Comparison of ENCODE assay signal across 8 mouse cellular contexts in genomic region chr3:68676831-68677303, GRCm38 (mm10). TPM values are rescaled to one million over a fixed set of nuclear protein-coding genes. Genes with fewer than 3 reads are reported as not detected.
A peak's percentile ranks its signal among the peaks of the same experiment; 100 is the strongest.
DNase-seq lines count a peak whose midpoint lies in the region; ATAC-seq and TF ChIP-seq lines count a peak whose summit lies in the region.

No protein-coding gene starts in this region.

- peak; percentile 83 for ATAC-seq in embryonic facial prominence, embryonic 15.5 days (ENCODE audit: insufficient number of reproducible peaks, low FRiP score, low TSS enrichment, low read depth)
- ATAC-seq in megakaryocyte progenitor cell, adult 5-6 weeks (replicated peaks; ENCODE audit: poor library complexity): peak; percentile 94
- peak; percentile 86 for ATAC-seq in stomach, embryonic 15.5 days (ENCODE audit: insufficient read depth, low FRiP score, low read depth)
- ATAC-seq in midbrain, embryonic 14.5 days (ENCODE audit: low FRiP score, low TSS enrichment): no peak

- dilution Hi-C loops in CH12.LX (cut with MboI; ENCODE audit: extremely low pct_ligation_motif_present, extremely low pct_unique_long_range_greater_than_20kb, low sequenced_read_pairs): no loop called here

- peak; percentile 53 for TF ChIP-seq POLR2A in CH12.LX (IDR thresholded peaks at IDR 0.05; ENCODE audit: low read depth, low read length)

- H3K4me3 ChIP-seq in CH12.LX (replicated peaks in 1 of 3; ENCODE audit: low read depth in 2 of 3, low read length in 2 of 3, poor library complexity in 1 of 3): peak overlapping the region; percentile 5 to 39 (median 21)
- peak overlapping the region; percentile 21 for H3K4me3 ChIP-seq in embryonic facial prominence, embryonic 15.5 days (replicated peaks)
- peak overlapping the region; percentile 26 for H3K4me3 ChIP-seq in stomach, embryonic 15.5 days (replicated peaks)
- H3K4me3 ChIP-seq in midbrain, embryonic 14.5 days (replicated peaks; ENCODE audit: low read depth, low read length): no peak overlapping the region

- TF ChIP-seq CTCF in CH12.LX (conservative IDR thresholded peaks at IDR 0.05 in 1 of 2, IDR thresholded peaks at IDR 0.05 in 1 of 2; ENCODE audit: low read depth in 2 of 2, low read length in 2 of 2): no peak

- H3K79me2 ChIP-seq in CH12.LX (replicated peaks; ENCODE audit: control insufficient read depth, extremely low read depth, insufficient read depth, poor library complexity, severe bottlenecking): no peaks in the 10 kb centered on the region

- 30% methylated on average over 17 of the region's 17 CpGs for WGBS in embryonic facial prominence, embryonic 15.5 days
- 12% methylated on average over 17 of the region's 17 CpGs for WGBS in stomach, embryonic 15.5 days
- WGBS in midbrain, embryonic 14.5 days: 61% methylated on average over 17 of the region's 17 CpGs

- H3K27ac ChIP-seq in CH12.LX (ENCODE audit: insufficient read depth, low read depth): peak overlapping the region; percentile 66
- peak overlapping the region; percentile 34; the same call in 1 of the 2 replicates for H3K27ac ChIP-seq in embryonic facial prominence, embryonic 15.5 days (replicated peaks)
- no peak overlapping the region for H3K27ac ChIP-seq in stomach, embryonic 15.5 days
- no peak overlapping the region for H3K27ac ChIP-seq in midbrain, embryonic 14.5 days (replicated peaks; ENCODE audit: low read depth, low read length)

- DNase-seq in A20 (ENCODE audit: low read depth, low spot score) (peak; percentile 84), CH12.LX (ENCODE audit: extremely low read depth) (peak; percentile 71)
- DNase-seq in heart, postnatal 10 days: peak; percentile 58 to 59
- DNase-seq in left cerebral cortex, postnatal 14 days (ENCODE audit: low spot score in 2 of 2): peak; percentile 76 to 89
- no peak for DNase-seq in midbrain, embryonic 14.5 days

- peaks cover 0 to 19% of the 10 kb centered on the region in 2 experiments; a peak in 2 of 4 replicates for H3K4me1 ChIP-seq in CH12.LX (ENCODE audit: control insufficient read depth in 1 of 2, insufficient read depth in 2 of 2)
- 0 out of 2 replicates have a peak, but pooled peaks cover 8% of the 10 kb centered on the region for H3K4me1 ChIP-seq in embryonic facial prominence, embryonic 15.5 days
- H3K4me1 ChIP-seq in stomach, embryonic 15.5 days: 0 out of 2 replicates have a peak, but pooled peaks cover 5% of the 10 kb centered on the region
- no peaks in the 10 kb centered on the region for H3K4me1 ChIP-seq in midbrain, embryonic 14.5 days (ENCODE audit: control insufficient read depth, insufficient read depth, low read length)

- in situ Hi-C loops in CH12.LX (cut with MboI; ENCODE audit: low pct_ligation_motif_present, low pct_unique_long_range_greater_than_20kb, low sequenced_read_pairs): no loop called here

- no peaks in the 10 kb centered on the region for H3K9me3 ChIP-seq in CH12.LX (replicated peaks; ENCODE audit: low read length)
- no peaks in the 10 kb centered on the region for H3K9me3 ChIP-seq in embryonic facial prominence, embryonic 15.5 days (replicated peaks)
- no peaks in the 10 kb centered on the region for H3K9me3 ChIP-seq in stomach, embryonic 15.5 days
- H3K9me3 ChIP-seq in midbrain, embryonic 14.5 days (ENCODE audit: control insufficient read depth, low read length): no peaks in the 10 kb centered on the region

- intact Hi-C loops in heart, postnatal 10 days (cut with DNase I): no loop called here
- intact Hi-C loops in left cerebral cortex, postnatal 14 days (cut with DNase I): no loop called here

- peak; percentile 69 for TF ChIP-seq EP300 in CH12.LX (IDR thresholded peaks at IDR 0.05; ENCODE audit: low read length)

- TF ChIP-seq RAD21 in CH12.LX (IDR thresholded peaks at IDR 0.05; ENCODE audit: low read depth, low read length): no peak

- peak overlapping the region; percentile 96 for H3K4me2 ChIP-seq in CH12.LX (ENCODE audit: insufficient read depth, low read depth, poor library complexity, severe bottlenecking)
- H3K4me2 ChIP-seq in embryonic facial prominence, embryonic 15.5 days (replicated peaks): peak overlapping the region; percentile 46
- peak overlapping the region; percentile 51 for H3K4me2 ChIP-seq in stomach, embryonic 15.5 days
- H3K4me2 ChIP-seq in midbrain, embryonic 14.5 days (ENCODE audit: low read length): no peak overlapping the region

- no peaks in the 10 kb centered on the region for H3K36me3 ChIP-seq in CH12.LX (replicated peaks in 1 of 2; ENCODE audit: control insufficient read depth in 1 of 2, insufficient read depth in 1 of 2, low read length in 1 of 2)
- H3K36me3 ChIP-seq in embryonic facial prominence, embryonic 15.5 days: no peaks in the 10 kb centered on the region
- no peaks in the 10 kb centered on the region for H3K36me3 ChIP-seq in stomach, embryonic 15.5 days
- H3K36me3 ChIP-seq in midbrain, embryonic 14.5 days (ENCODE audit: control insufficient read depth, insufficient read depth, low read length): no peaks in the 10 kb centered on the region

- H3K9ac ChIP-seq in CH12.LX (ENCODE audit: insufficient read depth, low read depth): peak overlapping the region; percentile 54
- H3K9ac ChIP-seq in embryonic facial prominence, embryonic 15.5 days: no peak overlapping the region
- H3K9ac ChIP-seq in stomach, embryonic 15.5 days: no peak overlapping the region
- H3K9ac ChIP-seq in midbrain, embryonic 14.5 days (replicated peaks; ENCODE audit: low read length): no peak overlapping the region

- no peaks in the 10 kb centered on the region for H3K27me3 ChIP-seq in CH12.LX (replicated peaks)
- H3K27me3 ChIP-seq in embryonic facial prominence, embryonic 15.5 days: no peaks in the 10 kb centered on the region
- no peaks in the 10 kb centered on the region for H3K27me3 ChIP-seq in stomach, embryonic 15.5 days (replicated peaks)
- no peaks in the 10 kb centered on the region for H3K27me3 ChIP-seq in midbrain, embryonic 14.5 days (ENCODE audit: control insufficient read depth, insufficient read depth, low read length)

TF ChIP-seq in CH12.LX, 34 proteins besides CTCF, POLR2A, EP300 and RAD21 (continues in another document):
- TF ChIP-seq MEF2A (IDR thresholded peaks at IDR 0.05; ENCODE audit: borderline replicate concordance, low read depth, low read length) (peak; percentile 20; the same call in 1 of the 2 replicates), USF2 (conservative IDR thresholded peaks at IDR 0.05; ENCODE audit: low read depth, low read length) (no peak), E2F4 (IDR thresholded peaks at IDR 0.05; ENCODE audit: insufficient replicate concordance, low read depth, low read length) (no peak), GABPA (IDR thresholded peaks at IDR 0.05; ENCODE audit: insufficient replicate concordance, low read depth, low read length) (no peak), PAX5 (IDR thresholded peaks at IDR 0.05; ENCODE audit: low read length) (no peak), ZKSCAN1 (IDR thresholded peaks at IDR 0.05; ENCODE audit: borderline replicate concordance, low read depth, low read length) (no peak), NRF1 (IDR thresholded peaks at IDR 0.05; ENCODE audit: low read depth, low read length) (no peak), MYC (IDR thresholded peaks at IDR 0.05; ENCODE audit: low read depth, low read length) (0 out of 2 replicates have a peak, but pooled peaks have one; percentile 46), MAFK (IDR thresholded peaks at IDR 0.05; ENCODE audit: insufficient replicate concordance, low read length) (no peak), IRF4 (IDR thresholded peaks at IDR 0.05; ENCODE audit: low read depth, low read length) (0 out of 2 replicates have a peak, but pooled peaks have one; percentile 7), USF1 (IDR thresholded peaks at IDR 0.05; ENCODE audit: low read depth, low read length) (no peak), POLR2AphosphoS2 (IDR thresholded peaks at IDR 0.05; ENCODE audit: low read depth, low read length) (no peak), ZC3H11A (IDR thresholded peaks at IDR 0.05; ENCODE audit: low read depth, low read length) (no peak), HCFC1 (IDR thresholded peaks at IDR 0.05; ENCODE audit: low read depth, low read length) (no peak; the same call in 1 of the 2 replicates), TBP (conservative IDR thresholded peaks at IDR 0.05; ENCODE audit: low read depth, low read length) (no peak), ETS1 (conservative IDR thresholded peaks at IDR 0.05; ENCODE audit: low read depth, low read length) (peak; percentile 24), ZMIZ1 (IDR thresholded peaks at IDR 0.05; ENCODE audit: low read depth, low read length) (no peak), KAT2A (IDR thresholded peaks at IDR 0.05; ENCODE audit: insufficient replicate concordance, low read length) (no peak), ELF1 (IDR thresholded peaks at IDR 0.05; ENCODE audit: low read depth, low read length) (peak; percentile 50; the same call in 1 of the 2 replicates), NELFE (IDR thresholded peaks at IDR 0.05; ENCODE audit: low read depth, low read length) (no peak), ZNF384 (IDR thresholded peaks at IDR 0.05; ENCODE audit: low read depth, low read length) (no peak), MXI1 (IDR thresholded peaks at IDR 0.05; ENCODE audit: low read depth, low read length) (peak; percentile 66), MAX (IDR thresholded peaks at IDR 0.05; ENCODE audit: low read length) (peak; percentile 45; the same call in 1 of the 2 replicates), MAZ (IDR thresholded peaks at IDR 0.05; ENCODE audit: low read depth, low read length) (peak; percentile 63; the same call in 1 of the 2 replicates), TCF12 (IDR thresholded peaks at IDR 0.05; ENCODE audit: low read depth, low read length) (peak; percentile 77; the same call in 1 of the 2 replicates), RCOR1 (conservative IDR thresholded peaks at IDR 0.05; ENCODE audit: low read depth, low read length) (no peak), CHD2 (IDR thresholded peaks at IDR 0.05; ENCODE audit: low read length) (peak; percentile 48; the same call in 1 of the 2 replicates), CHD1 (IDR thresholded peaks at IDR 0.05; ENCODE audit: low read depth, low read length) (no peak), SIN3A (IDR thresholded peaks at IDR 0.05; ENCODE audit: low read length) (peak; percentile 86)

RNA-seq across cellular contexts. Expression of gene Il12a, which starts 13.6 kb away (rescaled TPM):
- total RNA-seq in CH12.LX (2012; rRNA removed) (7.9 and 11.2 TPM in 2 replicates), CH12.LX (2014; rRNA removed) (12.3 and 13.7 TPM in 2 replicates)
- 3.8 and 5.0 TPM in 2 replicates for polyA plus RNA-seq in CH12.LX (2012; ENCODE audit: insufficient read length, low read depth)
- 0.77 and 1.00 TPM in 2 replicates for polyA plus RNA-seq in embryonic facial prominence, embryonic 15.5 days (2015; fragmentation: Nextera tagmentation; extraction: Ambion mirVana)
- total RNA-seq in heart, postnatal 10 days (2021): under 1 TPM in 1 of 2 experiments, not detected in 1; 0.20 TPM
- 1 to 10 TPM; 2.3 to 2.5 TPM for total RNA-seq in left cerebral cortex, postnatal 14 days (2021)
- total RNA-seq in megakaryocyte progenitor cell, adult 5-6 weeks (2015): 41.2 and 51.4 TPM in 2 replicates
- total RNA-seq in megakaryocyte progenitor cell, adult 5-6 weeks (2017): 30.2 and 46.1 TPM in 2 replicates
- 0.14 and 0.28 TPM in 2 replicates for polyA plus RNA-seq in stomach, embryonic 15.5 days (2015; fragmentation: Nextera tagmentation; extraction: Ambion mirVana)
- not detected in 2 replicates for polyA plus RNA-seq in midbrain, embryonic 14.5 days (2014; fragmentation: Nextera tagmentation; extraction: Ambion mirVana)

Comparison
In these comparisons a context has a peak if more than half of its experiments do, and no peak if none do; other contexts are left out.
1. H3K27ac ChIP-seq: peak in CH12.LX (single experiment) and embryonic facial prominence, embryonic 15.5 days (single experiment); none in stomach, embryonic 15.5 days (single experiment) and midbrain, embryonic 14.5 days (single experiment).